Mouse (Mus musculus) hindbrain, embryonic 16.5 days (tissue): ENCODE results near the gene Micu1. TPM values are rescaled to one million over a fixed set of nuclear protein-coding genes. Genes with fewer than 3 reads are reported as not detected.

Source experiments
- ATAC-seq: fragments of 200-750 bp; cut with Nextera tagmentation; 2 replicates; pipeline ENCODE4 v1.8.0; 2017; ENCODE audit warnings: moderate TSS enrichment, moderate library complexity
- H3K27ac ChIP-seq: fragments of 300-500 bp; sonication (generic); 2 replicates; pipeline ENCODE4 v1.5.1; 2014; ENCODE audit warnings: low read depth, mild to moderate bottlenecking, control low read depth, low read length, moderate library complexity
- H3K27me3 ChIP-seq: fragments of 300-500 bp; sonication (generic); replicated peaks from 2 replicates; pipeline ENCODE4 v1.6.1; 2014; ENCODE audit warnings: low read length; ENCODE audit not compliant: control insufficient read depth, insufficient read depth
- H3K36me3 ChIP-seq: fragments of 300-500 bp; sonication (generic); 2 replicates; pipeline ENCODE4 v1.6.1; 2014; ENCODE audit warnings: mild to moderate bottlenecking, low read length, moderate library complexity, mixed read lengths; ENCODE audit not compliant: control insufficient read depth, insufficient read depth
- H3K4me1 ChIP-seq: fragments of 300-500 bp; sonication (generic); 2 replicates; pipeline ENCODE4 v1.6.1; 2014; ENCODE audit warnings: low read depth, low read length; ENCODE audit not compliant: control insufficient read depth, insufficient read depth
- H3K4me2 ChIP-seq: fragments of 300-500 bp; sonication (generic); 2 replicates; pipeline ENCODE4 v1.6.1; 2014; ENCODE audit warnings: mild to moderate bottlenecking, low read length, control low read depth, moderate library complexity
- H3K4me3 ChIP-seq: fragments of 300-500 bp; sonication (generic); 2 replicates; pipeline ENCODE4 v1.5.1; 2014; ENCODE audit warnings: mild to moderate bottlenecking, low read length, control low read depth, moderate library complexity
- H3K9ac ChIP-seq: fragments of 300-500 bp; sonication (generic); 2 replicates; pipeline ENCODE4 v1.6.1; 2014; ENCODE audit warnings: low read depth, mild to moderate bottlenecking, control low read depth, low read length, moderate library complexity
- H3K9me3 ChIP-seq: fragments of 300-500 bp; sonication (generic); 2 replicates; pipeline ENCODE4 v1.6.1; 2014; ENCODE audit warnings: mild to moderate bottlenecking, low read length, moderate library complexity; ENCODE audit not compliant: control insufficient read depth
- WGBS: fragments of 180-500 bp; shearing (Covaris S2); extraction: QIAGEN DNeasy Blood & Tissue Kit; methylation state at CpG from one replicate; pipeline ENCODE4 v1.1.7; 2014; 5-methylcytosine and 5-hydroxymethylcytosine counted together
- polyA plus RNA-seq: library from polyadenylated mRNA; unstranded; fragments of >200 nt; fragmentation: Nextera tagmentation; extraction: Ambion mirVana; gene quantifications from 2 replicates; pipeline ENCODE4 v1.2.1, GENCODE M21; 2015

Micu1 gene
- polyA plus RNA-seq, 1 experiment from 2014 or later = 85.0 TPM

DNA sequence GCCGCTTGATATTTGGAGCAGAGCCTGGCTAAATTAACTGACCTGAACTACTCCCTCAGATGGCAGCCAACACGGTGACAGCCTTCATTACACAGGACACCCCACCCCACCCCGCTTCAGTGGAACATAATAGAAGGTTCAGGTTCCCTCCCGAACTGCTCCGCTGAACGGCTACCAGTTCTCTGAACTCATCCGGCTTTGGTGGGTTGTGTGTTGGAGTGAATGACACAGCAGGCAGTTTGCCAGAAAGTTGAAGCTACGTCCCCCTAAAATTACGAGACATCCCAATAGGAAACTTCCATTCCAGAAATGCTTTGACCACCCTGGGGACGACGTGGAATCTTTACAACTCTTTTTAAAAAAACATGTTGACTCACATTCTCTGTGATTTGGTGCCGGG is 53.8 kb downstream of the Micu1 start:
- no peak overlapping the region for H3K4me3 ChIP-seq
- H3K4me2 ChIP-seq = no peak overlapping the region
- peaks cover 5% of the 10 kb centered on the region for H3K4me1 ChIP-seq
- no peak overlapping the region for H3K27ac ChIP-seq
- no peak for ATAC-seq
- no peaks in the 10 kb centered on the region for H3K36me3 ChIP-seq
- no peaks in the 10 kb centered on the region for H3K9me3 ChIP-seq
- no peaks in the 10 kb centered on the region for H3K27me3 ChIP-seq
- H3K9ac ChIP-seq = no peak overlapping the region
- WGBS = 51% methylated on average over 12 of the region's 12 CpGs

DNA sequence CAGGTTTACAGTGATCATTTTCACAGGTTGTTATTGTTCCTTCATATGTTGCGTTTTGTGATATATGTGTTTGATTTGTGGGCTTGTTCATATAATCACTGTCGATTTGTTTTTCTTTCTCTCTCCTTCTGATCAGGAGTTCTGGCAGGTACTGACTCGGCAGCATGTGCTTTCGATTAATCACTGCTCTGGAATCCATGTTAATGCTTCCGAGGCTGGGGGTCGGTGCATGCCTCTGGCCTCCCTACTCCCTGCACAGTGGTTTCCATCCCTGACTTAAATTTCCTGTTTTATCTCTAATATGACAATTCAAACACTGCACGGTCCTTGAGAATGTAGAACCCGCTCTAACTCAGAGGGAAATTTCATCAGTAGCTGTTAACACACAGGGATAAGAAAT is 54.3 kb downstream of the Micu1 start:
- no peak overlapping the region for H3K4me2 ChIP-seq
- H3K9me3 ChIP-seq = no peaks in the 10 kb centered on the region
- H3K4me1 ChIP-seq = peaks cover 5% of the 10 kb centered on the region
- H3K4me3 ChIP-seq = no peak overlapping the region
- H3K36me3 ChIP-seq = no peaks in the 10 kb centered on the region
- no peak for ATAC-seq
- no peaks in the 10 kb centered on the region for H3K27me3 ChIP-seq
- no peak overlapping the region for H3K9ac ChIP-seq
- H3K27ac ChIP-seq = no peak overlapping the region
- WGBS = 60% methylated on average over 8 of the region's 8 CpGs

DNA sequence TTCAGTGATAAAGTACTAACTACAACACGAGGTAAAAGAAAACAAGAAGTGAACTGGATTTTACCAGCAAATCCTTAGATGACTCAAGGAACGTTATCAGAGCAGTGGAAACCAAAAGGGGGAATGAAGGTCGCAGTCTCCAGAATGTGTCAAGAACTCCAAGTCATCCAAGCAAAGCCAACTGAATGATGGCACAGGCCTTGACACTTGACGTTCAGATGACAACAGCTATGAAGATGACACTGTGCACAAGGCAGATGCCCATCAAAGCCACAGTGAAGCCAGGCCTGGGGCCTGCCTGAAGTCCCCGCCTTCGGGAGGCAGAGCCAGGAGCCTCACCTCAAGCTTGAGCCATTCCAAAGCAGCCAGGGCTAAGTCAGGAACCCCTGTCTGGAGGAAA is 62.5 kb downstream of the Micu1 start:
- Histone ChIP-seq H3K4me3 (no peak overlapping the region), H3K4me1 (no peaks in the 10 kb centered on the region), H3K27ac (no peak overlapping the region), H3K9me3 (no peaks in the 10 kb centered on the region), H3K9ac (no peak overlapping the region), H3K4me2 (no peak overlapping the region), H3K36me3 (no peaks in the 10 kb centered on the region), H3K27me3 (no peaks in the 10 kb centered on the region)
- no peak for ATAC-seq
- 94% methylated on average over 6 of the region's 6 CpGs for WGBS

DNA sequence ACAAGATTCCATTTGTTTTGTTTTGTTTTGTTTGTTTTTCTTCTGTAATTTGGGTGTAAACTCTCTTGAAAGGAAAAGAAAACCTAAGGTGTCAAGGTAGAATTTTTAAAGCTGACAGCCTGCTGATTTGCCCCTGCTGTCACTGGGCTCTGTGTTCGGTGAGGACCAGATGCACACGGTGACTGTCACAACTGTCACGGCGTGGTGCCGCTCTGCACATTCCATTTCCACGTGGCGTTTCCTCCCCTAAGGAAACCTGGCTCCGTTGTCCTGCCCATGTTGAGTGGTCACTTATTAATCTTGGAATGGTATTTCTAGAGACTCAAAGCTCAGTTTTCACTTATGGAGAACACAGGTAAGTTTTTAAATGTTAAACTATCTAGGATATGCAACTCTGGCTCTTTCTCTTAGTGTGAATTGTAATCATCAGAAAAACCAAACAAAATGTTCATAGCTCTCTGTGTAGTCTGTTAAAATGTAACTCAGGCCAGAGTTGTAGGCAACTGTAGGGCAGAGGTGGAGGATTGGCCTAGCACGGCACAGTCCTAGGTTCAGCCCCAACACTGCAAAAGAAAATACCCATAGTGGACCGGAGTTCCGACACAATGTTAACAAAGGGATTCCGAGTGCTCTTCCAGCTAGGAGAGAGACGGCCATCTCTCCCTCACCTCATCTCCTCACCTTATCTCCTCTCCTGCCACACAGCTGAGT is 66.2 kb downstream of the Micu1 start:
- Histone ChIP-seq H3K27ac (no peak overlapping the region), H3K9me3 (no peaks in the 10 kb centered on the region), H3K4me2 (no peak overlapping the region), H3K4me1 (peaks cover 4% of the 10 kb centered on the region), H3K9ac (no peak overlapping the region), H3K36me3 (no peaks in the 10 kb centered on the region), H3K4me3 (no peak overlapping the region), H3K27me3 (no peaks in the 10 kb centered on the region)
- ATAC-seq = no peak
- WGBS = 61% methylated on average over 13 of the region's 13 CpGs

DNA sequence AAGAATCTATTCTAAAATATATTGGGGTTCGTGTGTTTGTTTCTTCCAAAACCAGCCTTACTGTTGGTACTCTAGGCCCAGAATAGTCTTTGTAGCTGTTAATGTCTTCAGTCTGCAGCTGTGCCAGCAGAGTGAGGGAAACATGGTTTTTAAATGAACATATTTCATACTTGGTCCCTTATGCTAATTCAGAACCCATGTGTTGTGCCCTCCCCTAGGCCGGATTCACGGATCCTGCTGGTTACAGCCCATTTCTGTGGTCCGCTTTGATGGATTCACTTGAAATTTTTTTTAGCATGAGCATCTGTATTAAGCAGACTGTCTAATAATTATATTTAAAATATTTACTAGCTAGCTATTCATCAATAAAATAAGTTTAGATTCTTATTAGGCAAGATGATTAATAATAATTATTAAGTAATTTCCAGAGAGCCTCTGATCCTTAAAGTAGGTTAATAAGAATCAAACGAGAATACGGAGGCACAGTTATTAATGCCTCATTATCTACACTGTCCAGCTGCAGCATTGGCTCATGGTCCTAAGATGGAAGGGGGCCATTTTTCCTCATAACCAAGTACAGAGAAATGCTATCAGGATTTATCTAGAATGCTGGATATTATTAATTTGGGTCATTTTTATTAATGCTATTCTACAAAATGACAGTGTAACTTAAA is 69.2 kb downstream of the Micu1 start:
- Histone ChIP-seq H3K9ac (no peak overlapping the region), H3K27me3 (no peaks in the 10 kb centered on the region), H3K4me2 (no peak overlapping the region), H3K4me3 (no peak overlapping the region), H3K27ac (no peak overlapping the region), H3K4me1 (peaks cover 8% of the 10 kb centered on the region), H3K9me3 (no peaks in the 10 kb centered on the region), H3K36me3 (no peaks in the 10 kb centered on the region)
- 63% methylated on average over 6 of the region's 6 CpGs for WGBS
- peak; percentile 55; the same call in 1 of the 2 replicates for ATAC-seq

DNA sequence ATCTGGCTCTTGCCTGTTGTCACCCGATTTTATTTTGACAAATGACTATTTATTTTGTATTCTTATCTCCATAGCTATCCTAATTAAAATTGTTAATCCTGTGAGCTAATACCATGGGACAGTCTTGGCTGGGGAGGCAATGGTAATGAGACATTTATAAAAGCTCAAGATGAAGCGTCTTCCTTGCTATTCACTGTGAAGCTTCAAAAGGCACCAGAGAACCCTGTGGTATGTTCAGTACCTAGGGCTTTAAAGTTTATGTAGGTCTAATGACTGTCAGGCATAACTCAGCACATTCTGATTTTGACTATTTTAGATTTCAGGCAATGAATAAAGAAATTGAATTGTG is 69.7 kb downstream of the Micu1 start:
- ATAC-seq = 0 out of 2 replicates have a peak, but pooled peaks have one; percentile 35
- 57% methylated on average over 2 of the region's 2 CpGs for WGBS
- Histone ChIP-seq H3K9me3 (no peaks in the 10 kb centered on the region), H3K4me2 (no peak overlapping the region), H3K36me3 (no peaks in the 10 kb centered on the region), H3K9ac (no peak overlapping the region), H3K4me3 (no peak overlapping the region), H3K27me3 (no peaks in the 10 kb centered on the region), H3K27ac (no peak overlapping the region), H3K4me1 (peaks cover 8% of the 10 kb centered on the region)

DNA sequence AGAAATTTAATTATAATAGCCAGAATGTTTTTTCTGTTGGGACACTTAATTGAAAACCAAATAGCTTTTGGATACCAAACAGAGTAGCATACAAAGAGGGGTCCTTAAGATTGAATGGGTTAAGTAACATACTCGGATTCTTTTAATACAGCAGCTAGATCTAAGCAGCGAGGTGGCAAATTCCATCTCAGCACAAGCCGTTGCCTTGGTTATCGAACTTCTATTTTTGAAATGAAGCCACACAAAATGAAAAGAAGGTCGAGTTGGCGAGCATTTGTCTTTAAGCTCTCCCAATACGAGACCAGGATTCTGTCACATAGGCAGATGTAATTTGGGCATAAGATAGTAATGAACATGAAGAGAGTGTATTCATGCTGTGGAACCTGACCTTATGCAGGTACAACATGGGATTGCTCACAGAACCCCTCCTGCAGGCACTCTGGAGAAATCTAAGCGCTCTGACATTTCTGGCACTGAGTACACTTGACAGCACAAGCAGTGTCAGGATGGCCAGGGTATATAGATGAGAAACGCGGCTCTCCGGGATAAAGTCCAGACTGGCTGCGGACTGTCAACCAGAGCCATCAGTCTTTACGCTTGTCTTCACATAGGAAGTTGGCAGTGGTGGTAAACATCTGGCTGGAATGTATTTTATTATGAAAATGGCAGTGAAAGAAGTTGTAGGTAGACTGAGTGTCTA is 71.3 kb downstream of the Micu1 start:
- no peak overlapping the region for H3K9ac ChIP-seq
- H3K4me1 ChIP-seq = peaks cover 8% of the 10 kb centered on the region
- ATAC-seq = 0 out of 2 replicates have a peak, but pooled peaks have one; percentile 49
- no peak overlapping the region for H3K27ac ChIP-seq
- no peak overlapping the region for H3K4me2 ChIP-seq
- H3K27me3 ChIP-seq = no peaks in the 10 kb centered on the region
- no peak overlapping the region for H3K4me3 ChIP-seq
- H3K36me3 ChIP-seq = no peaks in the 10 kb centered on the region
- WGBS = 43% methylated on average over 13 of the region's 13 CpGs
- H3K9me3 ChIP-seq = no peaks in the 10 kb centered on the region

DNA sequence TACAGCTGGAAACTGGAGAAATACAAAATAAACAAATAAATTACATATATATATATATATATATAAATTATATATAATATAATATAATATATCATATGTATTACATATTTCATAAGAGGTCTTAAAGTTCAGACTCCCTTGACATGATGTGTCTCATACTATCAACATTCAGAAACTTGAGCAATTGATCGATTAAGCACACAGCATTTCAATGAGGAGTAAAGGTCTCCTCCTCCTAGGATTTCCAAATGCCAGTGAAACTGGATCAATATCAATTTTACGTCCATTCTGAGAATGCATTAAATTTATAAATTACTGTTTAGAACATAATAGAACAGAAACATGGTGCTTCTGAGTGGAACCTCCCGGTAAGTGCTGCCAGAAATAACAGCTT is 71.9 kb downstream of the Micu1 start:
- Histone ChIP-seq H3K27ac (no peak overlapping the region), H3K27me3 (no peaks in the 10 kb centered on the region), H3K9me3 (no peaks in the 10 kb centered on the region), H3K9ac (no peak overlapping the region), H3K36me3 (no peaks in the 10 kb centered on the region), H3K4me2 (no peak overlapping the region), H3K4me3 (no peak overlapping the region), H3K4me1 (peaks cover 8% of the 10 kb centered on the region)
- 83% methylated on average over 3 of the region's 3 CpGs for WGBS
- ATAC-seq = no peak

DNA sequence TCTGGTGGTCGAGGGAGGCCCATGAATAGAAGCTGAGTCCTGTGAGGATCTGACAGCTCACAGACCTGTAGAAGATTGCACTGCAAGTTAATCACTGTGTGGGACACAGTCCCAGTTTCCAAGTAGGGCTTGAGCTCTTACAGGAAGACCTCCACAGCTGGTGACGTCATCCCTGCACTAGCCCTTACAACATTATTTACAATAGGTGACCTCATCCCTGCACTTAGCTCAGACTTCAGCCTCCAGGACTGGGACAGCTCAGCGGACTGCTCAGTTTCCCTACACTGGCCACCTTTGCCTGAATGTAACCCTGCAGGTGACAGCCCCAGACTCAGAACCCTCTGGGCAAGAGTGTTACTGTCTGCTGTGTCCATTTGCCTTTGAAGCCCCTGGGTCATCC is 75.0 kb downstream of the Micu1 start:
- Histone ChIP-seq H3K4me2 (no peak overlapping the region), H3K27me3 (no peaks in the 10 kb centered on the region), H3K4me3 (no peak overlapping the region), H3K4me1 (peaks cover 13% of the 10 kb centered on the region), H3K9me3 (no peaks in the 10 kb centered on the region), H3K36me3 (no peaks in the 10 kb centered on the region), H3K9ac (no peak overlapping the region), H3K27ac (no peak overlapping the region)
- 90% methylated on average over 3 of the region's 3 CpGs for WGBS
- ATAC-seq = no peak
